Mouse (Mus musculus) spleen, adult 2 months (tissue): Measurements from ENCODE around the gene Adcy10.

Source experiments
- CTCF ChIP-seq: fragments of 200-500 bp; IDR thresholded peaks from 2 replicates; pipeline ENCODE4 v1.5.1; 2011; ENCODE audit warnings: mild to moderate bottlenecking, inconsistent platforms; ENCODE audit not compliant: insufficient read depth, insufficient read length, insufficient replicate concordance; ENCODE audit errors: extremely low read depth
- POLR2A ChIP-seq: fragments of 200-500 bp; IDR thresholded peaks from 2 replicates; pipeline ENCODE4 v1.6.1; 2011; ENCODE audit warnings: low read depth, low read length, inconsistent platforms

- TF ChIP-seq CTCF, result no peak
- TF ChIP-seq POLR2A, result no peak
Observed at GRCm38 (mm10) chr1:165468971-165469370, 16.0 kb upstream of the Adcy10 start.
